Mouse (Mus musculus): ENCODE data around the gene Gm45785.

DNA sequence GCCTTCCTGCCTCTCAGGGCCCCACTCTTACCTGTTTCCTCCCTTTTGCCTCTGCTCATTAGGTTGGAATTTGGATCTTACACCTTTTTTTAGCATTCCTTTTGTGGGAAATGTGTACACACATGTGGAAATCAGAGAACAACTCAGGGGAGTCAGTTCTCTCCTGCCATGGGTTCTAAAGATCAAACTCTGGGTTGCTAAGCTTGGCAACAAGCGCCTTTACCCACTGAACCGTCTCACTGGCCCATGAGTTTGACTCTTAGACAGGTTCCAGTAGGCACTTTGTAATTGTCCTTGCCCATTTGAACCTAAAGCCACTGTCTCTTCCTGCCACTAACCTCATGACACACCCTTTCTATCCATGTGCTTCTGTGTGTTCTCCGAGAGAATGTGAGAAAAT is 38.5 kb upstream of the Gm45785 start:
- no peak for TF ChIP-seq CTCF (IDR thresholded peaks at IDR 0.05; ENCODE audit: borderline replicate concordance, extremely low read depth, insufficient read depth, insufficient read length)
- TF ChIP-seq POLR2A (IDR thresholded peaks at IDR 0.05; ENCODE audit: borderline replicate concordance, extremely low read depth, insufficient read depth, insufficient read length, poor library complexity, severe bottlenecking), result no peak

All from brain, embryonic 14.5 days (tissue).